Comparison of ENCODE assay signal across 8 mouse cellular contexts in genomic region chr7:99095191-99095590, GRCm38 (mm10). TPM values are rescaled to one million over a fixed set of nuclear protein-coding genes. Genes with fewer than 3 reads are reported as not detected.
A peak's percentile ranks its signal among the peaks of the same experiment; 100 is the strongest.
DNase-seq lines count a peak whose midpoint lies in the region; ATAC-seq and TF ChIP-seq lines count a peak whose summit lies in the region.

No protein-coding gene starts in this region.

- DNase-seq in gastrocnemius, adult 2 months = peak; percentile 55
- DNase-seq in gastrocnemius, postnatal 4 days (ENCODE audit: low spot score in 2 of 2) = no peak
- peak; percentile 65 for DNase-seq in testis, postnatal 10 days (ENCODE audit: low spot score)
- no peak for DNase-seq in testis, postnatal 14 days (ENCODE audit: low spot score)
- DNase-seq in embryo, embryonic 10.5 days (ENCODE audit: low spot score) = peak; percentile 61
- peak; percentile 60 for DNase-seq in lung, postnatal 10 days
- DNase-seq in frontal cortex, postnatal 14 days (ENCODE audit: low spot score in 2 of 2) = no peak

- TF ChIP-seq CTCF in gastrocnemius, adult 2 months (IDR thresholded peaks at IDR 0.05) = peak; percentile 65

- no peak overlapping the region for H3K27ac ChIP-seq in gastrocnemius, adult 2 months

- ATAC-seq in inflammation-experienced regulatory T-cells, adult 6 months = no peak

- intact Hi-C loops in gastrocnemius, adult 2 months (cut with DNase I) = no loop called here

- H3K4me3 ChIP-seq in gastrocnemius, adult 2 months = no peak overlapping the region

RNA-seq across cellular contexts. Expression of gene Uvrag, which starts 45.8 kb away (rescaled TPM):
- 1 to 10 TPM; 8.6 to 9.2 TPM for total RNA-seq in gastrocnemius, adult 2 months (2021)
- total RNA-seq in gastrocnemius, postnatal 4 days (2021) = 10 to 100 TPM; 28.9 to 30.4 TPM
- 1 to 10 TPM; 5.7 to 9.7 (median 7.0) TPM for polyA plus RNA-seq in inflammation-experienced regulatory T-cells, adult 6 months (2017; shearing (Covaris generic))

Comparison
In these comparisons a context has a peak if more than half of its experiments do, and no peak if none do; other contexts are left out.
1. DNase-seq: peak in gastrocnemius, adult 2 months (single experiment), testis, postnatal 10 days (single experiment), embryo, embryonic 10.5 days (single experiment) and lung, postnatal 10 days (single experiment); none in gastrocnemius, postnatal 4 days (0 of 2), testis, postnatal 14 days (single experiment) and frontal cortex, postnatal 14 days (0 of 2).